Mouse (Mus musculus): ENCODE results near the gene Map4k3. TPM values are rescaled to one million over a fixed set of nuclear protein-coding genes. Genes with fewer than 3 reads are reported as not detected.

Gene Map4k3
- total and polyA plus RNA-seq, 3 experiments = 3.2 to 4.1 TPM; not detected in 1

GRCm38 (mm10) chr17:80660234-80660633 is 68.1 kb downstream of the Map4k3 start:
- no peaks in the 10 kb centered on the region for H3K4me1 ChIP-seq (ENCODE audit: control insufficient read depth in 1 of 2, insufficient read depth in 2 of 2, low read length in 2 of 2)
- no peaks in the 10 kb centered on the region for H3K9me3 ChIP-seq (replicated peaks; ENCODE audit: insufficient read depth, low read length)
- TF ChIP-seq SIN3A (IDR thresholded peaks at IDR 0.05; ENCODE audit: low read length) = no peak
- TF ChIP-seq MXI1 (IDR thresholded peaks at IDR 0.05; ENCODE audit: low read depth, low read length) = no peak
- TF ChIP-seq ETS1 (IDR thresholded peaks at IDR 0.05; ENCODE audit: low read depth, low read length) = no peak
- TF ChIP-seq ZNF384 (IDR thresholded peaks at IDR 0.05; ENCODE audit: low read depth, low read length) = no peak
- no peak for TF ChIP-seq MEF2A (IDR thresholded peaks at IDR 0.05; ENCODE audit: extremely low read depth, insufficient replicate concordance, low read depth, low read length, poor library complexity, severe bottlenecking)
- TF ChIP-seq MAFK (IDR thresholded peaks at IDR 0.05; ENCODE audit: borderline replicate concordance, low read depth, low read length) = no peak
- H3K27ac ChIP-seq (ENCODE audit: control insufficient read depth, low read depth, low read length) = no peak overlapping the region
- no peak for DNase-seq (ENCODE audit: low read depth, low spot score)
- H3K36me3 ChIP-seq (ENCODE audit: control insufficient read depth in 1 of 2, insufficient read depth in 2 of 2, low read length in 2 of 2) = no peaks in the 10 kb centered on the region
- no peaks in the 10 kb centered on the region for H3K79me2 ChIP-seq (ENCODE audit: control insufficient read depth, insufficient read depth, low read length, poor library complexity)
- H3K27me3 ChIP-seq (ENCODE audit: control insufficient read depth in 1 of 2, insufficient read depth in 2 of 2, low read length in 2 of 2) = no peaks in the 10 kb centered on the region
- H3K9ac ChIP-seq (ENCODE audit: control insufficient read depth, low read depth, low read length, poor library complexity, severe bottlenecking) = no peak overlapping the region
- no peak overlapping the region for H3K4me3 ChIP-seq (ENCODE audit: control insufficient read depth in 1 of 2, insufficient read depth in 1 of 2, low read depth in 2 of 2, low read length in 2 of 2)

- Histone ChIP-seq H3K27me3 (ENCODE audit: control insufficient read depth in 1 of 2, insufficient read depth in 2 of 2, low read length in 2 of 2) (no peaks in the 10 kb centered on the region), H3K36me3 (ENCODE audit: control insufficient read depth in 1 of 2, insufficient read depth in 2 of 2, low read length in 2 of 2) (no peaks in the 10 kb centered on the region), H3K4me1 (ENCODE audit: control insufficient read depth in 1 of 2, insufficient read depth in 2 of 2, low read length in 2 of 2) (no peaks in the 10 kb centered on the region), H3K79me2 (ENCODE audit: control insufficient read depth, insufficient read depth, low read length, poor library complexity) (no peaks in the 10 kb centered on the region), H3K9ac (ENCODE audit: control insufficient read depth, low read depth, low read length, poor library complexity, severe bottlenecking) (no peak overlapping the region), H3K27ac (ENCODE audit: control insufficient read depth, low read depth, low read length) (no peak overlapping the region), H3K4me3 (ENCODE audit: control insufficient read depth in 1 of 2, insufficient read depth in 1 of 2, low read depth in 2 of 2, low read length in 2 of 2) (no peak overlapping the region), H3K9me3 (replicated peaks; ENCODE audit: insufficient read depth, low read length) (no peaks in the 10 kb centered on the region)
- TF ChIP-seq NELFE (IDR thresholded peaks at IDR 0.05; ENCODE audit: low read depth, low read length) (no peak), MYB (IDR thresholded peaks at IDR 0.05; ENCODE audit: low read depth, low read length) (no peak), GATA1 (IDR thresholded peaks at IDR 0.05; ENCODE audit: low read depth, low read length) (no peak), ELF1 (IDR thresholded peaks at IDR 0.05; ENCODE audit: low read depth, low read length) (no peak), SIN3A (IDR thresholded peaks at IDR 0.05; ENCODE audit: low read length) (no peak), ETS1 (IDR thresholded peaks at IDR 0.05; ENCODE audit: low read depth, low read length) (no peak), TCF12 (IDR thresholded peaks at IDR 0.05; ENCODE audit: low read depth, low read length) (no peak)
- no peak for DNase-seq (ENCODE audit: low read depth, low spot score)
Observed at GRCm38 (mm10) chr17:80659821-80660220, 68.5 kb downstream of the Map4k3 start.

- Histone ChIP-seq H3K4me1 (ENCODE audit: control insufficient read depth in 1 of 2, insufficient read depth in 2 of 2, low read length in 2 of 2) (no peaks in the 10 kb centered on the region), H3K9me3 (replicated peaks; ENCODE audit: insufficient read depth, low read length) (no peaks in the 10 kb centered on the region), H3K36me3 (ENCODE audit: control insufficient read depth in 1 of 2, insufficient read depth in 2 of 2, low read length in 2 of 2) (no peaks in the 10 kb centered on the region; a peak in 1 of 4 replicates), H3K27ac (ENCODE audit: control insufficient read depth, low read depth, low read length) (no peak overlapping the region), H3K79me2 (ENCODE audit: control insufficient read depth, insufficient read depth, low read length, poor library complexity) (no peaks in the 10 kb centered on the region), H3K27me3 (ENCODE audit: control insufficient read depth in 1 of 2, insufficient read depth in 2 of 2, low read length in 2 of 2) (no peaks in the 10 kb centered on the region), H3K9ac (ENCODE audit: control insufficient read depth, low read depth, low read length, poor library complexity, severe bottlenecking) (no peak overlapping the region), H3K4me3 (ENCODE audit: control insufficient read depth in 1 of 2, insufficient read depth in 1 of 2, low read depth in 2 of 2, low read length in 2 of 2) (no peak overlapping the region)
- TF ChIP-seq MXI1 (IDR thresholded peaks at IDR 0.05; ENCODE audit: low read depth, low read length) (no peak), POLR2AphosphoS5 (IDR thresholded peaks at IDR 0.05; ENCODE audit: borderline replicate concordance, low read depth, low read length) (no peak), MYB (IDR thresholded peaks at IDR 0.05; ENCODE audit: low read depth, low read length) (no peak), USF1 (IDR thresholded peaks at IDR 0.05; ENCODE audit: low read depth, low read length) (no peak)
- DNase-seq (ENCODE audit: low read depth, low spot score) = no peak
Observed at GRCm38 (mm10) chr17:80654323-80654722, 74.0 kb downstream of the Map4k3 start.
